Mouse (Mus musculus): ENCODE results near the gene Plekha4.

GRCm38 (mm10) chr7:45567780-45568516, 41.8 kb downstream of the Plekha4 start:
- no peak for TF ChIP-seq CTCF (IDR thresholded peaks at IDR 0.05; ENCODE audit: control insufficient read depth, insufficient read depth, insufficient replicate concordance, low read depth, low read length)
- no peak for TF ChIP-seq POLR2A (IDR thresholded peaks at IDR 0.05; ENCODE audit: control insufficient read depth, low read depth, low read length)

All from testis, adult 2 months (tissue).